Mouse (Mus musculus): ENCODE measurements around the gene Serpinb8. TPM values are rescaled to one million over a fixed set of nuclear protein-coding genes. Genes with fewer than 3 reads are reported as not detected.

Gene Serpinb8
- polyA plus RNA-seq, 1 experiment from 2014 or later: 1.4 TPM

GRCm38 (mm10) chr1:107608942-107609341 is 19.1 kb downstream of the Serpinb8 start:
- ATAC-seq (replicated peaks; ENCODE audit: insufficient number of reproducible peaks, low FRiP score, low TSS enrichment, low read depth) (no peak), DNase-seq (ENCODE audit: low spot score) (no peak)
- Histone ChIP-seq H3K4me3 (ENCODE audit: low read depth, low read length) (no peak overlapping the region), H3K27ac (replicated peaks; ENCODE audit: low read depth, low read length) (no peak overlapping the region), H3K4me2 (ENCODE audit: low read depth, low read length) (no peak overlapping the region), H3K4me1 (ENCODE audit: control insufficient read depth, insufficient read depth, low read length) (no peaks in the 10 kb centered on the region), H3K36me3 (replicated peaks; ENCODE audit: control insufficient read depth, insufficient read depth, low read depth, low read length) (no peaks in the 10 kb centered on the region), H3K9me3 (replicated peaks; ENCODE audit: control insufficient read depth, low read length) (no peaks in the 10 kb centered on the region), H3K27me3 (ENCODE audit: control insufficient read depth, insufficient read depth, low read length) (no peaks in the 10 kb centered on the region), H3K9ac (replicated peaks; ENCODE audit: low read length) (no peak overlapping the region)
- WGBS: 75% methylated on average over 1 of the region's 1 CpGs

GRCm38 (mm10) chr1:107614087-107614486 is 24.3 kb downstream of the Serpinb8 start:
- ATAC-seq (replicated peaks; ENCODE audit: insufficient number of reproducible peaks, low FRiP score, low TSS enrichment, low read depth) (no peak), DNase-seq (ENCODE audit: low spot score) (no peak)
- no peak overlapping the region for H3K9ac ChIP-seq (replicated peaks; ENCODE audit: low read length)
- WGBS: 90% methylated on average over 2 of the region's 2 CpGs
- no peak overlapping the region for H3K4me3 ChIP-seq (ENCODE audit: low read depth, low read length)
- H3K36me3 ChIP-seq (replicated peaks; ENCODE audit: control insufficient read depth, insufficient read depth, low read depth, low read length): no peaks in the 10 kb centered on the region
- H3K27ac ChIP-seq (replicated peaks; ENCODE audit: low read depth, low read length): no peak overlapping the region
- H3K4me2 ChIP-seq (ENCODE audit: low read depth, low read length): no peak overlapping the region
- no peaks in the 10 kb centered on the region for H3K4me1 ChIP-seq (ENCODE audit: control insufficient read depth, insufficient read depth, low read length)
- H3K9me3 ChIP-seq (replicated peaks; ENCODE audit: control insufficient read depth, low read length): no peaks in the 10 kb centered on the region
- H3K27me3 ChIP-seq (ENCODE audit: control insufficient read depth, insufficient read depth, low read length): no peaks in the 10 kb centered on the region

- H3K9me3 ChIP-seq (replicated peaks; ENCODE audit: control insufficient read depth, low read length): no peaks in the 10 kb centered on the region
- ATAC-seq (replicated peaks; ENCODE audit: insufficient number of reproducible peaks, low FRiP score, low TSS enrichment, low read depth) (no peak), DNase-seq (ENCODE audit: low spot score) (no peak)
- H3K4me2 ChIP-seq (ENCODE audit: low read depth, low read length): no peak overlapping the region
- H3K4me1 ChIP-seq (ENCODE audit: control insufficient read depth, insufficient read depth, low read length): no peaks in the 10 kb centered on the region
- H3K27ac ChIP-seq (replicated peaks; ENCODE audit: low read depth, low read length): no peak overlapping the region
- no peak overlapping the region for H3K4me3 ChIP-seq (ENCODE audit: low read depth, low read length)
- no peak overlapping the region for H3K9ac ChIP-seq (replicated peaks; ENCODE audit: low read length)
- H3K36me3 ChIP-seq (replicated peaks; ENCODE audit: control insufficient read depth, insufficient read depth, low read depth, low read length): no peaks in the 10 kb centered on the region
- no peaks in the 10 kb centered on the region for H3K27me3 ChIP-seq (ENCODE audit: control insufficient read depth, insufficient read depth, low read length)
- WGBS: 54% methylated on average over 4 of the region's 4 CpGs
These were observed 32.2 kb downstream of the Serpinb8 start for GRCm38 (mm10) chr1:107622017-107622416.

GRCm38 (mm10) chr1:107635936-107636335 is 46.1 kb downstream of the Serpinb8 start:
- 0 out of 2 replicates have a peak, but pooled peaks have one; percentile 39 for ATAC-seq (replicated peaks; ENCODE audit: insufficient number of reproducible peaks, low FRiP score, low TSS enrichment, low read depth)
- peak; percentile 75 for DNase-seq (ENCODE audit: low spot score)
- whole genome bisulfite sequencing: 38% methylated on average over 4 of the region's 4 CpGs

GRCm38 (mm10) chr1:107638056-107638455 is 48.2 kb downstream of the Serpinb8 start:
- Histone ChIP-seq H3K4me3 (ENCODE audit: low read depth, low read length) (no peak overlapping the region), H3K9ac (replicated peaks; ENCODE audit: low read length) (no peak overlapping the region), H3K27me3 (ENCODE audit: control insufficient read depth, insufficient read depth, low read length) (no peaks in the 10 kb centered on the region), H3K4me1 (ENCODE audit: control insufficient read depth, insufficient read depth, low read length) (no peaks in the 10 kb centered on the region), H3K4me2 (ENCODE audit: low read depth, low read length) (no peak overlapping the region), H3K9me3 (replicated peaks; ENCODE audit: control insufficient read depth, low read length) (no peaks in the 10 kb centered on the region), H3K27ac (replicated peaks; ENCODE audit: low read depth, low read length) (no peak overlapping the region), H3K36me3 (replicated peaks; ENCODE audit: control insufficient read depth, insufficient read depth, low read depth, low read length) (no peaks in the 10 kb centered on the region)
- ATAC-seq (replicated peaks; ENCODE audit: insufficient number of reproducible peaks, low FRiP score, low TSS enrichment, low read depth) (no peak), DNase-seq (ENCODE audit: low spot score) (no peak)
- 83% methylated on average over 1 of the region's 1 CpGs for WGBS

More at GRCm38 (mm10) chr1:107635936-107636335, 46.1 kb downstream of the Serpinb8 start:
- no peaks in the 10 kb centered on the region for H3K4me1 ChIP-seq (ENCODE audit: control insufficient read depth, insufficient read depth, low read length)
- H3K9me3 ChIP-seq (replicated peaks; ENCODE audit: control insufficient read depth, low read length): no peaks in the 10 kb centered on the region
- H3K4me3 ChIP-seq (ENCODE audit: low read depth, low read length): no peak overlapping the region
- H3K27ac ChIP-seq (replicated peaks; ENCODE audit: low read depth, low read length): no peak overlapping the region
- no peak overlapping the region for H3K4me2 ChIP-seq (ENCODE audit: low read depth, low read length)
- no peaks in the 10 kb centered on the region for H3K36me3 ChIP-seq (replicated peaks; ENCODE audit: control insufficient read depth, insufficient read depth, low read depth, low read length)
- no peak overlapping the region for H3K9ac ChIP-seq (replicated peaks; ENCODE audit: low read length)
- H3K27me3 ChIP-seq (ENCODE audit: control insufficient read depth, insufficient read depth, low read length): no peaks in the 10 kb centered on the region

GRCm38 (mm10) chr1:107638459-107638858 is 48.7 kb downstream of the Serpinb8 start:
- Histone ChIP-seq H3K4me2 (ENCODE audit: low read depth, low read length) (no peak overlapping the region), H3K27me3 (ENCODE audit: control insufficient read depth, insufficient read depth, low read length) (no peaks in the 10 kb centered on the region), H3K9ac (replicated peaks; ENCODE audit: low read length) (no peak overlapping the region), H3K9me3 (replicated peaks; ENCODE audit: control insufficient read depth, low read length) (no peaks in the 10 kb centered on the region), H3K4me1 (ENCODE audit: control insufficient read depth, insufficient read depth, low read length) (no peaks in the 10 kb centered on the region), H3K27ac (replicated peaks; ENCODE audit: low read depth, low read length) (no peak overlapping the region), H3K36me3 (replicated peaks; ENCODE audit: control insufficient read depth, insufficient read depth, low read depth, low read length) (no peaks in the 10 kb centered on the region), H3K4me3 (ENCODE audit: low read depth, low read length) (no peak overlapping the region)
- no peak for DNase-seq (ENCODE audit: low spot score)
- no peak for ATAC-seq (replicated peaks; ENCODE audit: insufficient number of reproducible peaks, low FRiP score, low TSS enrichment, low read depth)
- WGBS: 85% methylated on average over 3 of the region's 3 CpGs

- Histone ChIP-seq H3K27me3 (ENCODE audit: control insufficient read depth, insufficient read depth, low read length) (no peaks in the 10 kb centered on the region), H3K27ac (replicated peaks; ENCODE audit: low read depth, low read length) (no peak overlapping the region), H3K4me3 (ENCODE audit: low read depth, low read length) (no peak overlapping the region), H3K4me1 (ENCODE audit: control insufficient read depth, insufficient read depth, low read length) (no peaks in the 10 kb centered on the region), H3K9ac (replicated peaks; ENCODE audit: low read length) (no peak overlapping the region), H3K9me3 (replicated peaks; ENCODE audit: control insufficient read depth, low read length) (no peaks in the 10 kb centered on the region), H3K36me3 (replicated peaks; ENCODE audit: control insufficient read depth, insufficient read depth, low read depth, low read length) (no peaks in the 10 kb centered on the region), H3K4me2 (ENCODE audit: low read depth, low read length) (no peak overlapping the region)
- WGBS: 76% methylated on average over 2 of the region's 2 CpGs
- no peak for DNase-seq (ENCODE audit: low spot score)
- no peak for ATAC-seq (replicated peaks; ENCODE audit: insufficient number of reproducible peaks, low FRiP score, low TSS enrichment, low read depth)
These were observed 52.8 kb downstream of the Serpinb8 start for GRCm38 (mm10) chr1:107642457-107643118.

- Histone ChIP-seq H3K36me3 (replicated peaks; ENCODE audit: control insufficient read depth, insufficient read depth, low read depth, low read length) (no peaks in the 10 kb centered on the region), H3K27ac (replicated peaks; ENCODE audit: low read depth, low read length) (no peak overlapping the region), H3K4me2 (ENCODE audit: low read depth, low read length) (no peak overlapping the region), H3K9me3 (replicated peaks; ENCODE audit: control insufficient read depth, low read length) (no peaks in the 10 kb centered on the region), H3K9ac (replicated peaks; ENCODE audit: low read length) (no peak overlapping the region), H3K4me3 (ENCODE audit: low read depth, low read length) (no peak overlapping the region), H3K27me3 (ENCODE audit: control insufficient read depth, insufficient read depth, low read length) (no peaks in the 10 kb centered on the region), H3K4me1 (ENCODE audit: control insufficient read depth, insufficient read depth, low read length) (no peaks in the 10 kb centered on the region)
- 45% methylated on average over 6 of the region's 6 CpGs for WGBS
- ATAC-seq (replicated peaks; ENCODE audit: insufficient number of reproducible peaks, low FRiP score, low TSS enrichment, low read depth): no peak
- no peak for DNase-seq (ENCODE audit: low spot score)
These were observed 55.3 kb downstream of the Serpinb8 start for GRCm38 (mm10) chr1:107645086-107645485.

Measured in embryonic facial prominence, embryonic 11.5 days (tissue).